In genomic region chr7:88944936-88945335, GRCm38 (mm10) we compare ENCODE assay signal across 23 mouse cellular contexts.
DNase-seq lines count a peak whose midpoint lies in the region; ATAC-seq lines count a peak whose summit lies in the region.
"Had no signal": no experiment of that assay in that cellular context is flagged by ENCODE, and none has a peak within 500 bp of the region (broad histone marks: within the 10 kb centered on the region; RNA-seq: fewer than 3 reads in every experiment).

No protein-coding gene starts in this region.

- peak; percentile 47; the same call in 1 of the 2 replicates for ATAC-seq in lung, embryonic 16.5 days (ENCODE audit: low read depth)
- ATAC-seq: liver, embryonic 12.5 days; midbrain, embryonic 16.5 days had no signal

- intact Hi-C loops in left cerebral cortex, postnatal 4 days (cut with DNase I) = no loop called here
- intact Hi-C loops in left cerebral cortex, postnatal 14 days (cut with DNase I) = no loop called here

- H3K27me3 ChIP-seq in lung, embryonic 16.5 days (ENCODE audit: control insufficient read depth, insufficient read depth, low read depth, low read length) = no peaks in the 10 kb centered on the region
- H3K27me3 ChIP-seq: embryonic facial prominence, embryonic 12.5 days; hindbrain, embryonic 15.5 days; limb, embryonic 12.5 days; liver, embryonic 12.5 days; lung, embryonic 15.5 days; neural tube, embryonic 13.5 days; stomach, embryonic 15.5 days had no signal

- no peak overlapping the region for H3K4me2 ChIP-seq in lung, embryonic 16.5 days (ENCODE audit: low read depth, low read length)
- H3K4me2 ChIP-seq: embryonic facial prominence, embryonic 12.5 days; hindbrain, embryonic 15.5 days; limb, embryonic 12.5 days; liver, embryonic 12.5 days; lung, embryonic 15.5 days; neural tube, embryonic 13.5 days; stomach, embryonic 15.5 days had no signal

- H3K4me1 ChIP-seq in lung, embryonic 16.5 days (replicated peaks; ENCODE audit: control insufficient read depth, insufficient read depth, low read length) = no peaks in the 10 kb centered on the region
- H3K4me1 ChIP-seq: embryonic facial prominence, embryonic 12.5 days; hindbrain, embryonic 15.5 days; limb, embryonic 12.5 days; liver, embryonic 12.5 days; lung, embryonic 15.5 days; stomach, embryonic 15.5 days had no signal

- peak; percentile 0 for DNase-seq in left cerebral cortex, postnatal 4 days
- no peak for DNase-seq in left cerebral cortex, postnatal 14 days (ENCODE audit: low spot score in 2 of 2)
- DNase-seq in kidney, postnatal 10 days = peak; percentile 26
- DNase-seq in lung, postnatal 4 days = peak; percentile 8 to 42
- DNase-seq in layer of hippocampus, adult 8-10 months (ENCODE audit: low spot score in 2 of 2) = no peak
- no peak for DNase-seq in ovary, postnatal 36 days (ENCODE audit: low spot score)
- no peak for DNase-seq in urinary bladder, postnatal 36 days (ENCODE audit: low spot score in 2 of 2)
- DNase-seq: adrenal gland, postnatal 36 days; cerebellum, adult 11-12 months; gastrocnemius, postnatal 36 days; heart, postnatal 4 days; right cerebral cortex, postnatal 4 days; thymus, postnatal 36 days had no signal

- no peak overlapping the region for H3K27ac ChIP-seq in lung, embryonic 16.5 days (ENCODE audit: low read length)
- H3K27ac ChIP-seq: embryonic facial prominence, embryonic 12.5 days; hindbrain, embryonic 15.5 days; limb, embryonic 12.5 days; liver, embryonic 12.5 days; lung, embryonic 15.5 days; neural tube, embryonic 13.5 days; stomach, embryonic 15.5 days had no signal

- no peak overlapping the region for H3K9ac ChIP-seq in lung, embryonic 16.5 days (ENCODE audit: low read length)
- H3K9ac ChIP-seq: embryonic facial prominence, embryonic 12.5 days; hindbrain, embryonic 15.5 days; limb, embryonic 12.5 days; liver, embryonic 12.5 days; lung, embryonic 15.5 days; neural tube, embryonic 13.5 days; stomach, embryonic 15.5 days had no signal

- H3K4me3 ChIP-seq in lung, embryonic 16.5 days (ENCODE audit: low read length) = no peak overlapping the region
- H3K4me3 ChIP-seq: embryonic facial prominence, embryonic 12.5 days; hindbrain, embryonic 15.5 days; limb, embryonic 12.5 days; liver, embryonic 12.5 days; lung, embryonic 15.5 days; myocyte; neural tube, embryonic 13.5 days; stomach, embryonic 15.5 days had no signal

- WGBS in lung, embryonic 16.5 days = 29% methylated on average over 2 of the region's 2 CpGs

- no peaks in the 10 kb centered on the region for H3K9me3 ChIP-seq in lung, embryonic 16.5 days (ENCODE audit: control insufficient read depth, low read length)
- H3K9me3 ChIP-seq: embryonic facial prominence, embryonic 12.5 days; hindbrain, embryonic 15.5 days; limb, embryonic 12.5 days; liver, embryonic 12.5 days; lung, embryonic 15.5 days; neural tube, embryonic 13.5 days; stomach, embryonic 15.5 days had no signal

- no peaks in the 10 kb centered on the region for H3K36me3 ChIP-seq in lung, embryonic 16.5 days (ENCODE audit: control insufficient read depth, insufficient read depth, low read length)
- H3K36me3 ChIP-seq: embryonic facial prominence, embryonic 12.5 days; hindbrain, embryonic 15.5 days; limb, embryonic 12.5 days; liver, embryonic 12.5 days; lung, embryonic 15.5 days; neural tube, embryonic 13.5 days; stomach, embryonic 15.5 days had no signal

Comparison
In these comparisons a context has a peak if more than half of its experiments do, and no peak if none do; other contexts are left out.
1. DNase-seq: peak in left cerebral cortex, postnatal 4 days (single experiment), kidney, postnatal 10 days (single experiment) and lung, postnatal 4 days (2 of 2); none in left cerebral cortex, postnatal 14 days (0 of 2), layer of hippocampus, adult 8-10 months (0 of 2), ovary, postnatal 36 days (single experiment) and urinary bladder, postnatal 36 days (0 of 2).